Mouse (Mus musculus): ENCODE data around the gene Map3k9. TPM values are rescaled to one million over a fixed set of nuclear protein-coding genes. Genes with fewer than 3 reads are reported as not detected.

Map3k9 gene
- polyA plus RNA-seq, 1 experiment, result 3.3 TPM

DNA sequence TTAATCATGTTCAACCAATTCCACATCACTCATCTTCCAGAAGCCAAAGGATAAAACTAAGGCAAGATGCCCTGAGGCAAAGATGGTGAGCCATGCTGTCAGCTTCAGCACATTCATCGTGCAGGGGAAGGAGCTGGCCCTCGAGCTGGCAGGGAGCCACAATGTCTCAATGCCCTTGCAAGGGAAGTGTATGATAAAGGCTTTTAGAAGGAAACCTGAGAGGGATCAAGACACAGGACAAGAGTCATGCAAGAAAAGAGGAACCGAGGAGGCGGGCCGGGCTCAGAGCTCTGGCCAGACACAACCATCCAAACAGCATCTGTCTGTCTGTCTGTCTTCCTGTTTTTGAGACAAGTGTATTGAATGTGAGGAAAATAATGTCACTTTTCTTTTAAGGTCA, 61.8 kb downstream of the Map3k9 start:
- Histone ChIP-seq H3K4me1 (ENCODE audit: control insufficient read depth, insufficient read depth, low read length) (no peaks in the 10 kb centered on the region; the same call in 1 of the 2 replicates), H3K36me3 (ENCODE audit: control insufficient read depth, insufficient read depth, low read length) (no peaks in the 10 kb centered on the region), H3K4me3 (ENCODE audit: control insufficient read depth, low read depth, low read length) (no peak overlapping the region), H3K27me3 (ENCODE audit: control insufficient read depth, insufficient read depth, low read length) (no peaks in the 10 kb centered on the region), H3K27ac (ENCODE audit: control insufficient read depth, insufficient read depth, low read depth, low read length) (no peak overlapping the region)
- TF ChIP-seq CTCF (IDR thresholded peaks at IDR 0.05; ENCODE audit: control insufficient read depth, insufficient read depth, insufficient replicate concordance, low read depth, low read length) (no peak), POLR2A (IDR thresholded peaks at IDR 0.05; ENCODE audit: control insufficient read depth, low read depth, low read length) (no peak)

DNA sequence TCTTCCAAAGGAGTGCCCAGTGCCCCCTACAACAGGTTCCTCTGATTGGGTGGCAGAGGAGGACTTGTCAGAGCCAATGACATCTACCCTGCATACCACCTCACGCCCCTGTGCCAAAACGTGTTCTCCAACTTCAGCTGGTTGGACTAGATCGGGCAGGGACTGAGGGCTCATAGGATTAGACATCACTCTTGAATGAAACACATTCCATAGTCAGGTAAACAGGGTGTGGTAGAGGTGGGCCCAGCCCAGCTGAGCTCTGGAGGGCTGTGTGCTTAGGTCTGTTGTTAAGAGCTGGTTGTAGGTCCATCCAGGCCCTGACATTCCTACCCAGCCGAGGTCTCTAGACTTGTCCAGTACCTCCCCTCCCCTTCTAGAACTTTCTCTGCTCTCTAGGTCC, 68.4 kb downstream of the Map3k9 start:
- Histone ChIP-seq H3K4me3 (ENCODE audit: control insufficient read depth, low read depth, low read length) (no peak overlapping the region), H3K27me3 (ENCODE audit: control insufficient read depth, insufficient read depth, low read length) (no peaks in the 10 kb centered on the region), H3K36me3 (ENCODE audit: control insufficient read depth, insufficient read depth, low read length) (no peaks in the 10 kb centered on the region), H3K4me1 (ENCODE audit: control insufficient read depth, insufficient read depth, low read length) (no peaks in the 10 kb centered on the region), H3K27ac (ENCODE audit: control insufficient read depth, insufficient read depth, low read depth, low read length) (no peak overlapping the region)
- TF ChIP-seq POLR2A (IDR thresholded peaks at IDR 0.05; ENCODE audit: control insufficient read depth, low read depth, low read length), result no peak
- TF ChIP-seq CTCF (IDR thresholded peaks at IDR 0.05; ENCODE audit: control insufficient read depth, insufficient read depth, insufficient replicate concordance, low read depth, low read length), result no peak

DNA sequence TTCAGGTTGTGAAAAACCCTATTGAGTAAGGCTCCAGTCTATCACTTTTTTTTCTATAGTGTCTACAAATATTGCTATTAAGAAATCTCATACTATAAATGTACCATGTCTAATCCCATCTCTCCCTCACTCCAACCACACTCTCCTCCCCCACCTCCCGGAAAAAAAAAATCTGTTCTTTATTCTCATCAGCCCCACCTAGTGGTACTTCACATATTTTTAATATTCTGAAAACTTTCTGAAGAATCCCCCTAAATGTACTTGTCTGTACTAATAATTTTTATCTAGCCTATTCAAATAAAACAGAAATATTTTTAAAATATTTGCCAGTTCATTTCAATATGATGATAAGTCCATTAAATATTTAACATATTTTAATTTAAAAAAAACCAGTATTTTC, 78.1 kb downstream of the Map3k9 start:
- no peak for TF ChIP-seq POLR2A (IDR thresholded peaks at IDR 0.05; ENCODE audit: control insufficient read depth, low read depth, low read length)
- Histone ChIP-seq H3K27me3 (ENCODE audit: control insufficient read depth, insufficient read depth, low read length) (no peaks in the 10 kb centered on the region), H3K4me3 (ENCODE audit: control insufficient read depth, low read depth, low read length) (no peak overlapping the region)

DNA sequence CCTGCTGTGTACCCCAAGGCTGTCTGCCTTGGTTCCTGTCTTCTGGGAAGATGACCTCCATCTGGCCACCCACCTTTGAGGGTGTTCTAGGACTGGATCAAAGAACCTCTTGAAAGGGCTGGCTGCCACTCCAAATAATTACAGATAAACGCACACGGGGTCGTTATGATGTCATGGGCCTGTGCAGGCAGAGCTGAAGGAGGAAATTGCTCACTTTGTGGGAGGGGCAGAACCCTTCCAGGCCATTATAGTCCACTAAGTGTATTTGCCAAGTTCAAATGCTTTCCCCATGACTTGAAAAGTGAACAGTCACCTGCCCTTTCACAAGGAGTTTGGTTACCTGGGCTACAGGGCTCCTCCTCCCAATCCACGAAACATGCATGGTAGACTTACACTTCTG, 83.0 kb downstream of the Map3k9 start:
- H3K4me1 ChIP-seq (ENCODE audit: control insufficient read depth, insufficient read depth, low read length), result no peaks in the 10 kb centered on the region
- TF ChIP-seq POLR2A (IDR thresholded peaks at IDR 0.05; ENCODE audit: control insufficient read depth, low read depth, low read length) (no peak), CTCF (IDR thresholded peaks at IDR 0.05; ENCODE audit: control insufficient read depth, insufficient read depth, insufficient replicate concordance, low read depth, low read length) (no peak)
- H3K27ac ChIP-seq (ENCODE audit: control insufficient read depth, insufficient read depth, low read depth, low read length), result no peak overlapping the region
- H3K4me3 ChIP-seq (ENCODE audit: control insufficient read depth, low read depth, low read length), result no peak overlapping the region
- no peaks in the 10 kb centered on the region for H3K27me3 ChIP-seq (ENCODE audit: control insufficient read depth, insufficient read depth, low read length)
- H3K36me3 ChIP-seq (ENCODE audit: control insufficient read depth, insufficient read depth, low read length), result no peaks in the 10 kb centered on the region

More for the DNA sequence above, 78.1 kb downstream of the Map3k9 start:
- Histone ChIP-seq H3K27ac (ENCODE audit: control insufficient read depth, insufficient read depth, low read depth, low read length) (no peak overlapping the region), H3K4me1 (ENCODE audit: control insufficient read depth, insufficient read depth, low read length) (no peaks in the 10 kb centered on the region), H3K36me3 (ENCODE audit: control insufficient read depth, insufficient read depth, low read length) (no peaks in the 10 kb centered on the region)

DNA sequence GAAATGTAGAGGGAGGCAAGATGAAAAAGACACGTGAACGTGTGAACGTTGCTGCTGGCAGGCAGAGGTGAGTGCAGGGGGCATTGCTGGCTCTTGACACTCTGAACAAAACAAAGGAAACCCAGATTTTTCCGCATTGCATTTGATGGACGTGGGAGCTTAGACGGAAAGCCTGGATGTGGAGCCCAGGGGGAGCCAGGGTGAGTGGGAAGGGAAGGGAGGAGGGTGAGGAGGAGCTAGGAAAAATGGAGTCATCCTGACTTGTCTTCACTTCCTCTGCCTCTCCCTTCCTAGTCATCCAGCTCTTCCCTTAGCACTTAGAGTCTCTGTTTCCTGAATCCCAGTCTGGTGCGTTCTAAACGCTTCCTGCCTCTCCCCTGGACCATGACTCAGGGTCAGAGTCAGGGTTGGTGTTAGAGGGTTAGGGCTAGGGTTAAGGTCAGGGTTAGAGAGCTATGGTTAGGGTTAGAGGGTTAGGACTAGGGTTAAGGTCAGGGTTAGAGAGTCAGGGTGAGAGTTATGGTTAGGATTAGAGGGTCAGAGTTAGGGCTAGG, 89.7 kb downstream of the Map3k9 start:
- no peaks in the 10 kb centered on the region for H3K27me3 ChIP-seq (ENCODE audit: control insufficient read depth, insufficient read depth, low read length)
- H3K27ac ChIP-seq (ENCODE audit: control insufficient read depth, insufficient read depth, low read depth, low read length), result no peak overlapping the region
- TF ChIP-seq CTCF (IDR thresholded peaks at IDR 0.05; ENCODE audit: control insufficient read depth, insufficient read depth, insufficient replicate concordance, low read depth, low read length) (no peak), POLR2A (IDR thresholded peaks at IDR 0.05; ENCODE audit: control insufficient read depth, low read depth, low read length) (no peak)
- no peak overlapping the region for H3K4me3 ChIP-seq (ENCODE audit: control insufficient read depth, low read depth, low read length)
- H3K36me3 ChIP-seq (ENCODE audit: control insufficient read depth, insufficient read depth, low read length), result no peaks in the 10 kb centered on the region
- peaks cover 7% of the 10 kb centered on the region for H3K4me1 ChIP-seq (ENCODE audit: control insufficient read depth, insufficient read depth, low read length)

DNA sequence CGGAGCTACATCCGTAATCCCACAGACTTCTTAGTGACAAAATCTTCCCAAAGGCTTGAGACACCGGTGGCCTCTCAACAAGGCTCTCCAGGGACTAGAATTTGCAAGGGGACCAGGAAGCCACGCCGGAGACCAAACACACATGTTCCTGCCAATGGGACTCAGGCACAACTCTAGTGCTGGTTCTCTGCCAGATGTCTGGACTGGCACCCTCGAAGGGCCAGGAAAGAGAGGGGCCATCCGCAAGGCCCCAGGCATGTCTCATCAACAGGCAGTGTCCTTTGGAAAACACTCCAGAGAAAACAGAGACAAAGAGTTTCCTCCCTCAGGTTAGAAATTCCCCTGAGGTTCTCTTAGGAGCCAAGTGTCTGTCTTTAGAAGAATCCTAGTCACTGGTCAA, 90.2 kb downstream of the Map3k9 start:
- no peak overlapping the region for H3K27ac ChIP-seq (ENCODE audit: control insufficient read depth, insufficient read depth, low read depth, low read length)

DNA sequence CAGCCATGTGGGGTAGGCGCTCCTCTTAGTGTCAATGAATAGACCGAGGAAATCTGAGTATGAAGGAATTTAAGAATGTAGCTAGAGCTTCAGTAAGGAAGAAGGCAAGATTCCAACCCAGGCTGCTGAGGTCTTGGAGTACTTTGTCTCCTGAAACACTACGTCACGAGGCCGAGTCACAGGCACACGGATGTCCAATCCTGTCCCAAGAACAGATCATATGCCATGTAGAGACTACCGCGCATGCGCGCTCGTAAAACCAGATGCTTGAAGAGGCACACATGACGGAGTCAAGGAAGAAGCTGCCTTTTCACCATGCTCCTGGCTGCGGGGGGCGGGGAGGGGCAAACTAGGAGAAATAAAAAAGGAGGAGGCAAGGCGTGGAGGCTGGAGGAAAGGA, 90.9 kb downstream of the Map3k9 start:
- TF ChIP-seq POLR2A (IDR thresholded peaks at IDR 0.05; ENCODE audit: control insufficient read depth, low read depth, low read length) (no peak), CTCF (IDR thresholded peaks at IDR 0.05; ENCODE audit: control insufficient read depth, insufficient read depth, insufficient replicate concordance, low read depth, low read length) (no peak)
- Histone ChIP-seq H3K27ac (ENCODE audit: control insufficient read depth, insufficient read depth, low read depth, low read length) (no peak overlapping the region), H3K4me3 (ENCODE audit: control insufficient read depth, low read depth, low read length) (no peak overlapping the region), H3K36me3 (ENCODE audit: control insufficient read depth, insufficient read depth, low read length) (no peaks in the 10 kb centered on the region), H3K4me1 (ENCODE audit: control insufficient read depth, insufficient read depth, low read length) (peaks cover 7% of the 10 kb centered on the region), H3K27me3 (ENCODE audit: control insufficient read depth, insufficient read depth, low read length) (no peaks in the 10 kb centered on the region)

More for the DNA sequence above, 90.2 kb downstream of the Map3k9 start:
- H3K4me1 ChIP-seq (ENCODE audit: control insufficient read depth, insufficient read depth, low read length), result peaks cover 7% of the 10 kb centered on the region
- H3K4me3 ChIP-seq (ENCODE audit: control insufficient read depth, low read depth, low read length), result no peak overlapping the region
- no peaks in the 10 kb centered on the region for H3K36me3 ChIP-seq (ENCODE audit: control insufficient read depth, insufficient read depth, low read length)
- no peaks in the 10 kb centered on the region for H3K27me3 ChIP-seq (ENCODE audit: control insufficient read depth, insufficient read depth, low read length)
- no peak for TF ChIP-seq POLR2A (IDR thresholded peaks at IDR 0.05; ENCODE audit: control insufficient read depth, low read depth, low read length)
- TF ChIP-seq CTCF (IDR thresholded peaks at IDR 0.05; ENCODE audit: control insufficient read depth, insufficient read depth, insufficient replicate concordance, low read depth, low read length), result no peak
